Mouse (Mus musculus): ENCODE data around the gene C130050O18Rik.

The C130050O18Rik gene

GRCm38 (mm10) chr5:139448025-139448424 lies 42.9 kb downstream of the C130050O18Rik start:
- ChIA-PET CTCF (no interaction called here), POLR2A (interaction anchor here in 2 of 4 experiments (1.3 to 1.4 kb wide), 2 partner anchors 33 to 36 kb away, joined by 3 to 4 read pairs; partner anchors contain the start of gene Zfand2a (in 1 of the 2))

GRCm38 (mm10) chr5:139449161-139449791 lies 44.2 kb downstream of the C130050O18Rik start:
- CTCF ChIA-PET = interaction anchor here in 2 of 4 experiments (0.6 to 0.9 kb wide), 2 partner anchors 51 to 373 kb away, joined by 3 to 7 read pairs; no protein-coding TSS in a partner anchor
- POLR2A ChIA-PET = interaction anchor here in 2 of 4 experiments (1.3 to 2.3 kb wide), 4 partner anchors 9 to 35 kb away, joined by 3 to 6 read pairs (median 4); partner anchors contain the start of gene Zfand2a (in 1 of the 2)

- POLR2A ChIA-PET = interaction anchor here in 2 of 4 experiments (0.7 to 2.3 kb wide), 4 partner anchors 9 to 593 kb away, joined by 3 to 6 read pairs (median 4); no protein-coding TSS in a partner anchor
- CTCF ChIA-PET = interaction anchor here in 2 of 4 experiments (0.6 to 0.9 kb wide), 2 partner anchors 51 to 374 kb away, joined by 3 to 7 read pairs; no protein-coding TSS in a partner anchor
Measured at GRCm38 (mm10) chr5:139449926-139450325, 44.8 kb downstream of the C130050O18Rik start.

GRCm38 (mm10) chr5:139453031-139453430 lies 48.0 kb downstream of the C130050O18Rik start:
- ChIA-PET CTCF (interaction anchor here in 1 of 4 experiments (0.5 kb wide), 1 partner anchor 546 kb away, joined by 3 read pairs; no protein-coding TSS in a partner anchor), POLR2A (interaction anchor here in 2 of 4 experiments (1.2 to 1.6 kb wide), 4 partner anchors 8 to 32 kb away, joined by 3 to 7 read pairs (median 5); partner anchors contain the start of gene Zfand2a (in 2 of the 2))

- ChIA-PET CTCF (interaction anchor here in 1 of 4 experiments (0.7 kb wide), 1 partner anchor 76 kb away, joined by 3 read pairs; no protein-coding TSS in a partner anchor), POLR2A (interaction anchor here in 1 of 4 experiments (0.6 kb wide), 1 partner anchor 638 kb away, joined by 3 read pairs; no protein-coding TSS in a partner anchor)
Measured at GRCm38 (mm10) chr5:139455166-139455565, 50.1 kb downstream of the C130050O18Rik start.

GRCm38 (mm10) chr5:139457241-139457640 lies 52.2 kb downstream of the C130050O18Rik start:
- CTCF ChIA-PET = interaction anchor here in 2 of 4 experiments (0.7 to 1.0 kb wide), 3 partner anchors 12 to 43 kb away, joined by 3 read pairs; no protein-coding TSS in a partner anchor
- POLR2A ChIA-PET = interaction anchor here in 2 of 4 experiments (0.6 to 7.2 kb wide), 6 partner anchors 11 to 119 kb away, joined by 3 to 101 read pairs (median 5); partner anchors contain the start of gene Zfand2a (in 2 of the 2)

GRCm38 (mm10) chr5:139459938-139460337 lies 54.9 kb downstream of the C130050O18Rik start:
- POLR2A ChIA-PET = interaction anchor here (0.6 to 7.2 kb wide), 38 partner anchors 8 to 1682 kb away, joined by 3 to 101 read pairs (median 6); partner anchors contain the start of genes Zfand2a (in 3 of the 4), Get4 (in 1 of the 4) and Micall2 (in 1 of the 4)
- CTCF ChIA-PET = interaction anchor here in 3 of 4 experiments (0.5 to 1.9 kb wide), 15 partner anchors 9 to 1503 kb away, joined by 3 to 11 read pairs (median 6); no protein-coding TSS in a partner anchor

- ChIA-PET CTCF (interaction anchor here in 3 of 4 experiments (0.5 to 1.9 kb wide), 19 partner anchors 8 to 1503 kb away, joined by 3 to 11 read pairs (median 4); no protein-coding TSS in a partner anchor), POLR2A (interaction anchor here (0.6 to 7.2 kb wide), 37 partner anchors 8 to 1683 kb away, joined by 3 to 101 read pairs (median 5); partner anchors contain the start of genes Zfand2a (in 3 of the 4), Get4 (in 1 of the 4) and Micall2 (in 1 of the 4))
Measured at GRCm38 (mm10) chr5:139460384-139461067, 55.4 kb downstream of the C130050O18Rik start, which contains the start of gene 3110082I17Rik. Gene 3110082I17Rik, minus strand, starts transcription at chr5:139460527.

- POLR2A ChIA-PET = interaction anchor here in 2 of 4 experiments (1.3 to 2.0 kb wide), 5 partner anchors 9 to 16 kb away, joined by 3 to 6 read pairs (median 4); no protein-coding TSS in a partner anchor
- CTCF ChIA-PET = no interaction called here
Measured at GRCm38 (mm10) chr5:139464874-139465273, 59.8 kb downstream of the C130050O18Rik start.

All from embryonic stem cell, embryonic (primary cell).